Mouse (Mus musculus) G1E (cell line): ENCODE measurements around the gene Il1b. TPM values are rescaled to one million over a fixed set of nuclear protein-coding genes. Genes with fewer than 3 reads are reported as not detected.

Experiments
- ATAC-seq: 2 replicates; pipeline ENCODE4 v1.8.0; 2016; ENCODE audit warnings: mild to moderate bottlenecking; ENCODE audit not compliant: insufficient number of reproducible peaks, poor library complexity, low FRiP score, severe bottlenecking; ENCODE audit errors: extremely low read depth
- DNase-seq: peaks from one replicate; pipeline ENCODE4 v3.0.0; 2012; ENCODE audit warnings: low spot score
- H3K27me3 ChIP-seq: 2 replicates; pipeline ENCODE4 v1.6.1; 2012; ENCODE audit warnings: mild to moderate bottlenecking, low read length, inconsistent platforms; ENCODE audit not compliant: insufficient read depth
- H3K36me3 ChIP-seq: replicated peaks from 2 replicates; pipeline ENCODE3; 2012; ENCODE audit warnings: mild to moderate bottlenecking, inconsistent platforms
- H3K4me1 ChIP-seq: 2 replicates; pipeline ENCODE4 v1.6.1; 2012; ENCODE audit warnings: low read depth, low read length, inconsistent platforms, mixed read lengths; ENCODE audit not compliant: insufficient read depth
- H3K4me3 ChIP-seq: 2 replicates; pipeline ENCODE4 v1.5.1; 2012; ENCODE audit warnings: low read depth, mild to moderate bottlenecking, inconsistent platforms, low read length, moderate library complexity, mixed read lengths
- H3K9me3 ChIP-seq: replicated peaks from 2 replicates; pipeline ENCODE4 v1.6.1; 2012; ENCODE audit warnings: inconsistent platforms
- CTCF ChIP-seq: IDR thresholded peaks from 2 replicates; pipeline ENCODE4 v1.5.1; 2012; ENCODE audit warnings: low read depth, low read length, inconsistent platforms, mixed read lengths
- GATA1 ChIP-seq: IDR thresholded peaks from 2 replicates; pipeline ENCODE4 v1.6.1; 2012; ENCODE audit warnings: borderline replicate concordance, low read length, inconsistent platforms, mixed read lengths
- GATA2 ChIP-seq: IDR thresholded peaks from 2 replicates; pipeline ENCODE4 v1.6.1; 2012; ENCODE audit warnings: low read depth, low read length, inconsistent platforms, borderline replicate concordance
- POLR2AphosphoS5 ChIP-seq: IDR thresholded peaks from 2 replicates; pipeline ENCODE4 v1.6.1; 2012; ENCODE audit warnings: low read depth, low read length, inconsistent platforms; ENCODE audit not compliant: insufficient replicate concordance
- TAL1 ChIP-seq: conservative IDR thresholded peaks from 2 replicates; pipeline ENCODE4 v1.6.1; 2012; ENCODE audit warnings: low read depth, low read length, inconsistent platforms, mixed read lengths
- polyA plus RNA-seq: library from polyadenylated mRNA; stranded (reverse); fragments of >175 nt; gene quantifications from 2 replicates; pipeline ENCODE4 v1.2.3, GENCODE M21; 2012
- total RNA-seq, 2 experiments: library from RNA; stranded (forward) in 1 of 2; stranded (reverse) in 1 of 2; fragments of 200-1000 nt in 1 of 2; fragments of >200 nt in 1 of 2; fragmentation: Nextera tagmentation in 1 of 2; gene quantifications; 2 replicates each; pipeline ENCODE4 v1.2.3; 2014 to 2017

Il1b gene
- total and polyA plus RNA-seq, 3 experiments = 0.26 to 82.2 (median 12.2) TPM

- Histone ChIP-seq H3K9me3 (no peaks in the 10 kb centered on the region), H3K4me3 (peak overlapping the region; percentile 5; the same call in 1 of the 2 replicates), H3K36me3 (peaks cover 8% of the 10 kb centered on the region), H3K4me1 (peaks cover 71% of the 10 kb centered on the region), H3K27me3 (no peaks in the 10 kb centered on the region)
- DNase-seq (peak; percentile 26), ATAC-seq (peak; percentile 54)
- peak; percentile 72 for TF ChIP-seq TAL1
- TF ChIP-seq GATA2 = no peak
Measured at GRCm38 (mm10) chr2:129367246-129367645, 3.7 kb downstream of the Il1b start.

GRCm38 (mm10) chr2:129360975-129361560, 9.9 kb downstream of the Il1b start:
- no peak overlapping the region for H3K4me3 ChIP-seq
- peaks cover 8% of the 10 kb centered on the region for H3K36me3 ChIP-seq
- peaks cover 27% of the 10 kb centered on the region for H3K4me1 ChIP-seq
- DNase-seq = no peak
- no peaks in the 10 kb centered on the region for H3K27me3 ChIP-seq
- no peak for TF ChIP-seq CTCF
- TF ChIP-seq TAL1 = no peak
- TF ChIP-seq GATA1 = no peak
- TF ChIP-seq POLR2AphosphoS5 = no peak
- no peak for TF ChIP-seq GATA2
- no peak for ATAC-seq
- H3K9me3 ChIP-seq = 0 out of 2 replicates have a peak, but pooled peaks cover 3% of the 10 kb centered on the region

- Histone ChIP-seq H3K9me3 (0 out of 2 replicates have a peak, but pooled peaks cover 3% of the 10 kb centered on the region), H3K36me3 (peaks cover 4% of the 10 kb centered on the region), H3K4me3 (no peak overlapping the region), H3K27me3 (no peaks in the 10 kb centered on the region), H3K4me1 (peaks cover 19% of the 10 kb centered on the region)
- DNase-seq (no peak), ATAC-seq (no peak)
- TF ChIP-seq POLR2AphosphoS5 = no peak
Measured at GRCm38 (mm10) chr2:129360197-129360596, 10.7 kb downstream of the Il1b start.

- no peaks in the 10 kb centered on the region for H3K36me3 ChIP-seq
- DNase-seq (no peak), ATAC-seq (no peak)
- H3K4me3 ChIP-seq = no peak overlapping the region
- H3K27me3 ChIP-seq = peaks cover 3% of the 10 kb centered on the region
- peaks cover 15% of the 10 kb centered on the region for H3K4me1 ChIP-seq
- H3K9me3 ChIP-seq = peaks cover 7% of the 10 kb centered on the region
- TF ChIP-seq POLR2AphosphoS5 = no peak
- TF ChIP-seq GATA1 = no peak
- no peak for TF ChIP-seq CTCF
- TF ChIP-seq TAL1 = no peak
- TF ChIP-seq GATA2 = no peak
Measured at GRCm38 (mm10) chr2:129338138-129338621, 32.8 kb downstream of the Il1b start.

GRCm38 (mm10) chr2:129333471-129333870, 37.5 kb downstream of the Il1b start:
- ATAC-seq = no peak
- no peaks in the 10 kb centered on the region for H3K36me3 ChIP-seq
- H3K4me3 ChIP-seq = no peak overlapping the region
- DNase-seq = no peak
- peaks cover 32% of the 10 kb centered on the region for H3K27me3 ChIP-seq
- TF ChIP-seq POLR2AphosphoS5 (no peak), GATA2 (no peak), CTCF (no peak), TAL1 (no peak), GATA1 (no peak)
- peaks cover 10% of the 10 kb centered on the region for H3K4me1 ChIP-seq
- no peaks in the 10 kb centered on the region for H3K9me3 ChIP-seq

- peaks cover 34% of the 10 kb centered on the region for H3K27me3 ChIP-seq
- H3K36me3 ChIP-seq = no peaks in the 10 kb centered on the region
- ATAC-seq (no peak), DNase-seq (no peak)
- no peak overlapping the region for H3K4me3 ChIP-seq
- peaks cover 6% of the 10 kb centered on the region; the same call in 1 of the 2 replicates for H3K4me1 ChIP-seq
- H3K9me3 ChIP-seq = peaks cover 2% of the 10 kb centered on the region; the same call in 1 of the 2 replicates
- TF ChIP-seq POLR2AphosphoS5 (no peak), GATA1 (no peak), GATA2 (no peak), TAL1 (no peak), CTCF (no peak)
Measured at GRCm38 (mm10) chr2:129330540-129330939, 40.4 kb downstream of the Il1b start.
